Mouse (Mus musculus): ENCODE results near the gene Snapc2. TPM values are rescaled to one million over a fixed set of nuclear protein-coding genes. Genes with fewer than 3 reads are reported as not detected.

Snapc2 gene
- total and polyA plus RNA-seq, 3 experiments = 22.4 to 30.8 (median 30.0) TPM

DNA sequence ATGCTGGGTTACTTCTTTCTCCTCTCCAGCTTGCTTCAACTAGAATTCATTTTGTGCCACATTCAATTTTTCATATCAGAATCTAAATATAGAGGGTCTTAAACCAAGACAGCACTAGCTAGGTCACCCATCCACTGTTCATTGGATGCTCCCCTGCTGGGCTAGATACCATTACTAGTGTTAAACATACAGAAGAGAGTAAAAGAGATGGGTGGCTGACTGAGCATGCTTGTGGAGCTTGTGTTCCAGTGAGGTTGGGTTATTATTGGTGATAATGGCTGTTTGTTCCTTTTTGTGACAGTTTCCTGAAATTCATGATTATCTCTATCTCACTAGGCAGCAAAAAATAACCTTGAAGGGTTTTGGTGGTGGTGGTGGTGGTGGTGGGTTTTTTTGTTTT lies 30.8 kb upstream of the Snapc2 start:
- dilution Hi-C loops (cut with MboI; ENCODE audit: extremely low pct_ligation_motif_present, extremely low pct_unique_long_range_greater_than_20kb, low sequenced_read_pairs) = no loop called here
- peaks cover 2% of the 10 kb centered on the region for H3K27me3 ChIP-seq (replicated peaks)

DNA sequence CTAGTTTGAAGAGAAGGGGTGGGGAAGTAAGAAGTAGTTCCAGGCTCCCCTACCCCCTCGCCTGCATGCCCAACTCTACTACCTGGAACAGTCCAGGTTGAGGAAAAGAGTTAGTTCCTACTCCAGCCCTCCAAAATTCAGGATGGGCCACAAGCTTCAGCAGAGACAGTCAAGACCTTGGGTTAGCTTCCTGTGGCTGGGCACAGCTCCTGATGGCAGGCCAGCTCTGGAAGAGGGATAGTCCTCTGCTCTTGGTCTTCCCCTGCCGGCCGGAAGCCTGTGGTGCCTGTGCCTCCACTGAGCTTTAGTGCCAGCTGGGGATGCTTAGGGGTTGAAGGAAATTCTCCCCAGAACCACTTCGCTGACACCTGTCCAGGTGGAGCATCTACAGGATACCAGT lies 26.6 kb upstream of the Snapc2 start:
- TF ChIP-seq TBP (conservative IDR thresholded peaks at IDR 0.05; ENCODE audit: low read depth, low read length) (no peak), MEF2A (IDR thresholded peaks at IDR 0.05; ENCODE audit: borderline replicate concordance, low read depth, low read length) (no peak), POLR2A (IDR thresholded peaks at IDR 0.05; ENCODE audit: low read depth, low read length) (no peak), E2F4 (IDR thresholded peaks at IDR 0.05; ENCODE audit: insufficient replicate concordance, low read depth, low read length) (no peak), ZMIZ1 (IDR thresholded peaks at IDR 0.05; ENCODE audit: low read depth, low read length) (no peak), MYC (IDR thresholded peaks at IDR 0.05; ENCODE audit: low read depth, low read length) (no peak), USF1 (IDR thresholded peaks at IDR 0.05; ENCODE audit: low read depth, low read length) (no peak), MXI1 (IDR thresholded peaks at IDR 0.05; ENCODE audit: low read depth, low read length) (no peak), MAFK (IDR thresholded peaks at IDR 0.05; ENCODE audit: insufficient replicate concordance, low read length) (no peak), BHLHE40 (IDR thresholded peaks at IDR 0.05; ENCODE audit: low read depth, low read length) (no peak), CHD2 (IDR thresholded peaks at IDR 0.05; ENCODE audit: low read length) (no peak), ELF1 (IDR thresholded peaks at IDR 0.05; ENCODE audit: low read depth, low read length) (no peak)
- Histone ChIP-seq H3K79me2 (replicated peaks; ENCODE audit: control insufficient read depth, extremely low read depth, insufficient read depth, poor library complexity, severe bottlenecking) (no peaks in the 10 kb centered on the region), H3K4me1 (ENCODE audit: control insufficient read depth in 1 of 2, insufficient read depth in 2 of 2) (peaks cover 0 to 4% of the 10 kb centered on the region in 2 experiments; a peak in 1 of 4 replicates), H3K27me3 (replicated peaks) (peaks cover 16% of the 10 kb centered on the region), H3K9me3 (replicated peaks; ENCODE audit: low read length) (no peaks in the 10 kb centered on the region), H3K4me3 (replicated peaks in 1 of 3; ENCODE audit: low read depth in 2 of 3, low read length in 2 of 3, poor library complexity in 1 of 3) (no peak overlapping the region), H3K4me2 (ENCODE audit: insufficient read depth, low read depth, poor library complexity, severe bottlenecking) (no peak overlapping the region), H3K36me3 (replicated peaks in 1 of 2; ENCODE audit: control insufficient read depth in 1 of 2, insufficient read depth in 1 of 2, low read length in 1 of 2) (no peaks in the 10 kb centered on the region), H3K9ac (ENCODE audit: insufficient read depth, low read depth) (no peak overlapping the region), H3K27ac (ENCODE audit: insufficient read depth, low read depth) (no peak overlapping the region)
- DNase-seq (ENCODE audit: extremely low read depth) = no peak
- dilution Hi-C loops (cut with MboI; ENCODE audit: extremely low pct_ligation_motif_present, extremely low pct_unique_long_range_greater_than_20kb, low sequenced_read_pairs) (no loop called here), in situ Hi-C loops (cut with MboI; ENCODE audit: low pct_ligation_motif_present, low pct_unique_long_range_greater_than_20kb, low sequenced_read_pairs) (no loop called here)

More for the DNA sequence above, 30.8 kb upstream of the Snapc2 start:
- Histone ChIP-seq H3K4me1 (ENCODE audit: control insufficient read depth in 1 of 2, insufficient read depth in 2 of 2) (no peaks in the 10 kb centered on the region), H3K27ac (ENCODE audit: insufficient read depth, low read depth) (no peak overlapping the region), H3K4me2 (ENCODE audit: insufficient read depth, low read depth, poor library complexity, severe bottlenecking) (no peak overlapping the region), H3K9ac (ENCODE audit: insufficient read depth, low read depth) (no peak overlapping the region), H3K4me3 (replicated peaks in 1 of 3; ENCODE audit: low read depth in 2 of 3, low read length in 2 of 3, poor library complexity in 1 of 3) (no peak overlapping the region), H3K9me3 (replicated peaks; ENCODE audit: low read length) (no peaks in the 10 kb centered on the region), H3K36me3 (replicated peaks in 1 of 2; ENCODE audit: control insufficient read depth in 1 of 2, insufficient read depth in 1 of 2, low read length in 1 of 2) (no peaks in the 10 kb centered on the region), H3K79me2 (replicated peaks; ENCODE audit: control insufficient read depth, extremely low read depth, insufficient read depth, poor library complexity, severe bottlenecking) (no peaks in the 10 kb centered on the region)
- DNase-seq (ENCODE audit: extremely low read depth) = no peak
- in situ Hi-C loops (cut with MboI; ENCODE audit: low pct_ligation_motif_present, low pct_unique_long_range_greater_than_20kb, low sequenced_read_pairs) = no loop called here
- TF ChIP-seq TBP (conservative IDR thresholded peaks at IDR 0.05; ENCODE audit: low read depth, low read length) (no peak), BHLHE40 (IDR thresholded peaks at IDR 0.05; ENCODE audit: low read depth, low read length) (no peak), SMC3 (IDR thresholded peaks at IDR 0.05; ENCODE audit: low read depth, low read length) (no peak), POLR2AphosphoS2 (IDR thresholded peaks at IDR 0.05; ENCODE audit: low read depth, low read length) (no peak), POLR2A (IDR thresholded peaks at IDR 0.05; ENCODE audit: low read depth, low read length) (no peak), USF2 (conservative IDR thresholded peaks at IDR 0.05; ENCODE audit: low read depth, low read length) (no peak), CHD2 (IDR thresholded peaks at IDR 0.05; ENCODE audit: low read length) (no peak), KAT2A (IDR thresholded peaks at IDR 0.05; ENCODE audit: insufficient replicate concordance, low read length) (no peak), ZC3H11A (IDR thresholded peaks at IDR 0.05; ENCODE audit: low read depth, low read length) (no peak)

All from CH12.LX (cell line).